Mouse (Mus musculus) limb, embryonic 15.5 days (tissue): Measurements from ENCODE around the gene 6430550D23Rik. TPM values are rescaled to one million over a fixed set of nuclear protein-coding genes. Genes with fewer than 3 reads are reported as not detected.

Experiments used
- ATAC-seq: fragments of 200-750 bp; cut with Nextera tagmentation; 2 replicates; pipeline ENCODE4 v1.8.0; 2017; ENCODE audit warnings: low read depth, moderate TSS enrichment; ENCODE audit not compliant: insufficient number of reproducible peaks, low FRiP score, low TSS enrichment
- H3K27ac ChIP-seq: fragments of 300-500 bp; sonication (generic); 2 replicates; pipeline ENCODE4 v1.5.1; 2015; ENCODE audit warnings: moderate library complexity, mild to moderate bottlenecking, inconsistent platforms
- H3K27me3 ChIP-seq: fragments of 300-500 bp; sonication (generic); 2 replicates; pipeline ENCODE4 v1.6.1; 2015; ENCODE audit warnings: inconsistent platforms
- H3K36me3 ChIP-seq: fragments of 300-500 bp; sonication (generic); 2 replicates; pipeline ENCODE4 v1.6.1; 2015; ENCODE audit warnings: inconsistent platforms
- H3K4me1 ChIP-seq: fragments of 300-500 bp; sonication (generic); 2 replicates; pipeline ENCODE4 v1.6.1; 2015; ENCODE audit warnings: inconsistent platforms
- H3K4me2 ChIP-seq: fragments of 300-500 bp; sonication (generic); 2 replicates; pipeline ENCODE4 v1.6.1; 2015; ENCODE audit warnings: mild to moderate bottlenecking, inconsistent platforms
- H3K4me3 ChIP-seq: fragments of 300-500 bp; sonication (generic); 2 replicates; pipeline ENCODE4 v1.5.1; 2015; ENCODE audit warnings: mild to moderate bottlenecking, inconsistent platforms
- H3K9ac ChIP-seq: fragments of 300-500 bp; sonication (generic); 2 replicates; pipeline ENCODE4 v1.6.1; 2015; ENCODE audit warnings: inconsistent platforms
- H3K9me3 ChIP-seq: fragments of 300-500 bp; sonication (generic); 2 replicates; pipeline ENCODE4 v1.6.1; 2016; ENCODE audit warnings: inconsistent platforms
- WGBS: fragments of 180-500 bp; shearing (Covaris S2); methylation state at CpG from one replicate; pipeline ENCODE4 v1.1.7; 2015; 5-methylcytosine and 5-hydroxymethylcytosine counted together
- polyA plus RNA-seq: library from polyadenylated mRNA; unstranded; fragments of >200 nt; fragmentation: Nextera tagmentation; extraction: Ambion mirVana; gene quantifications from 2 replicates; pipeline ENCODE4 v1.2.1, GENCODE M21; 2015

6430550D23Rik gene
- polyA plus RNA-seq, 1 experiment from 2014 or later: 1.8 TPM

DNA sequence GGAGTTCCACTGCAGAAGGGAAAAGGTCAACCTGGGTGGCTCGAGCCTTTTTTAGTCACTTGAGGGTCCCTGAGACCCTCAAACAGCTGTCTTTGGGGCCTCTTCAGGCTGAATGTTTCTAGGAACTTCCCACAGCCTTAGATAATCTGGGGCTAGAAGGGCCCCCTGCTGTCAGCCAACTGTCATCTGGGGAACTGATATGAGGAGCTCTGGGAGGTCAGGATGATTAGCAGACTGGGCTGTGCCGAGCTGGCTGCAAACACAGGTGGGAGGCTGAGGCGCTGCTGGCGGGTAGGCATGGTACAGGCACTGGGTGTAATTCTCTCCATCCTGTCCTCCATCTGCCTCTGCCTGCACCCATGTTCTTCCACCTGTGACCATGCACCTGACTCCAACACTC is 18.7 kb downstream of the 6430550D23Rik start:
- Histone ChIP-seq H3K27ac (no peak overlapping the region), H3K9ac (no peak overlapping the region), H3K4me1 (no peaks in the 10 kb centered on the region), H3K36me3 (peaks cover 100% of the 10 kb centered on the region), H3K27me3 (no peaks in the 10 kb centered on the region), H3K4me3 (no peak overlapping the region), H3K4me2 (no peak overlapping the region), H3K9me3 (no peaks in the 10 kb centered on the region)
- WGBS: 74% methylated on average over 4 of the region's 4 CpGs
- ATAC-seq: no peak

DNA sequence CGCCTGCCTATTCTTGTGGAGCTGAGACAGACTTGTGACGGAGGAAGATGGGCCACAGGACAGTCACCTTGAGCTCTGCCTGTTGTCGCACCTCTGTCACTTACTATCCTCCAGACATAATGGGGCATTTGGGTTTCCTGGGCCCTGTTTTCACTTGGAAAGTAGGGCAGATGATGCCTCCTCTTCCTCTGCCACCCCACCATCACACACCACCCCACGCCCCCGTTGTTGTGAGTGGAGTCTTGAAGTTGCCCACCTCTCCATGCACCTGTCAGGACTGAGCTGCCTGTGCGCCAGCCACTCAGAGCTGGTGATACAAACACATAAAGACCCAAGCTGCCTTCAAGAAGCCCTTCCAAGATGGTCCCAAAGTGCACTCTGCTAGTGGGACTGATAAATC is 20.6 kb downstream of the 6430550D23Rik start:
- Histone ChIP-seq H3K9ac (no peak overlapping the region), H3K36me3 (peaks cover 99% of the 10 kb centered on the region), H3K9me3 (no peaks in the 10 kb centered on the region), H3K4me3 (no peak overlapping the region), H3K4me2 (no peak overlapping the region), H3K27me3 (no peaks in the 10 kb centered on the region), H3K4me1 (no peaks in the 10 kb centered on the region), H3K27ac (no peak overlapping the region)
- no peak for ATAC-seq
- 98% methylated on average over 6 of the region's 6 CpGs for WGBS

GRCm38 (mm10) chr2:155985776-155986175 is 22.0 kb downstream of the 6430550D23Rik start:
- H3K4me3 ChIP-seq: no peak overlapping the region
- WGBS: 84% methylated on average over 7 of the region's 7 CpGs

GRCm38 (mm10) chr2:155979328-155979991 is 28.3 kb downstream of the 6430550D23Rik start:
- Histone ChIP-seq H3K4me3 (no peak overlapping the region), H3K4me1 (no peaks in the 10 kb centered on the region), H3K9ac (no peak overlapping the region), H3K27me3 (no peaks in the 10 kb centered on the region), H3K9me3 (no peaks in the 10 kb centered on the region), H3K27ac (no peak overlapping the region), H3K36me3 (peaks cover 90% of the 10 kb centered on the region), H3K4me2 (no peak overlapping the region)
- ATAC-seq: no peak
- WGBS: 87% methylated on average over 5 of the region's 5 CpGs

More at GRCm38 (mm10) chr2:155985776-155986175, 22.0 kb downstream of the 6430550D23Rik start:
- H3K4me1 ChIP-seq: no peaks in the 10 kb centered on the region
- H3K27ac ChIP-seq: no peak overlapping the region
- H3K36me3 ChIP-seq: peaks cover 99% of the 10 kb centered on the region
- no peak overlapping the region for H3K9ac ChIP-seq
- no peaks in the 10 kb centered on the region for H3K9me3 ChIP-seq
- no peaks in the 10 kb centered on the region for H3K27me3 ChIP-seq
- H3K4me2 ChIP-seq: no peak overlapping the region
- ATAC-seq: no peak

GRCm38 (mm10) chr2:155974087-155974731 is 33.6 kb downstream of the 6430550D23Rik start:
- Histone ChIP-seq H3K27ac (no peak overlapping the region), H3K36me3 (peaks cover 85% of the 10 kb centered on the region), H3K27me3 (no peaks in the 10 kb centered on the region), H3K4me1 (no peaks in the 10 kb centered on the region), H3K4me3 (no peak overlapping the region), H3K9me3 (no peaks in the 10 kb centered on the region), H3K4me2 (no peak overlapping the region), H3K9ac (no peak overlapping the region)
- 81% methylated on average over 14 of the region's 14 CpGs for WGBS
- no peak for ATAC-seq

DNA sequence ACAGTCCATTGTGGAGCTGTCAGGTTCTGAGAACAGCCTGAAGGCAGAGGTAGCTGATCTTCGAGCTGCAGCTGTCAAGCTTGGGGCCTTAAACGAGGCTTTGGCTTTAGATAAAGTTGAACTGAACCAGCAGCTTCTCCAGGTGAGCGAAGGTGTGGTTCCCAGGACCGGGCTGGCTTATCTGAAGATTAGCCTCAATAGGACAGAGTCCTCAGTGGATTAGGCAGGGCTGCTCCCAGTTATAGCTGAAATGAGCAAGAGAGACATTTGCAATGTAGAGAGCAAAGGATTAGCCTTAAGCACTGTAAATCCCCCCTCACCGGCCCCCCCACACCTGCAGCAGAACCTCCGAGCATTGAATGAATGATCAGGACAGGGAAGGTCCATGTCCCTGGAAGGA is 34.4 kb downstream of the 6430550D23Rik start:
- Histone ChIP-seq H3K36me3 (peaks cover 86% of the 10 kb centered on the region), H3K9me3 (no peaks in the 10 kb centered on the region), H3K9ac (no peak overlapping the region), H3K4me1 (no peaks in the 10 kb centered on the region), H3K27me3 (no peaks in the 10 kb centered on the region), H3K27ac (no peak overlapping the region), H3K4me2 (no peak overlapping the region), H3K4me3 (no peak overlapping the region)
- no peak for ATAC-seq
- 83% methylated on average over 6 of the region's 6 CpGs for WGBS

- H3K4me3 ChIP-seq: no peak overlapping the region
- no peak overlapping the region for H3K4me2 ChIP-seq
- no peak for ATAC-seq
- WGBS: 31% methylated on average over 1 of the region's 1 CpGs
- peaks cover 69% of the 10 kb centered on the region for H3K36me3 ChIP-seq
- peaks cover 2% of the 10 kb centered on the region for H3K4me1 ChIP-seq
- H3K27ac ChIP-seq: no peak overlapping the region
- H3K9me3 ChIP-seq: no peaks in the 10 kb centered on the region
- no peak overlapping the region for H3K9ac ChIP-seq
- H3K27me3 ChIP-seq: no peaks in the 10 kb centered on the region
Observed at GRCm38 (mm10) chr2:155962991-155963390, 44.8 kb downstream of the 6430550D23Rik start.

- no peak overlapping the region for H3K27ac ChIP-seq
- no peak for ATAC-seq
- H3K36me3 ChIP-seq: peaks cover 57% of the 10 kb centered on the region
- WGBS: 77% methylated on average over 10 of the region's 10 CpGs
- H3K27me3 ChIP-seq: no peaks in the 10 kb centered on the region
- H3K4me2 ChIP-seq: no peak overlapping the region
- H3K9me3 ChIP-seq: no peaks in the 10 kb centered on the region
- H3K4me3 ChIP-seq: no peak overlapping the region
- no peak overlapping the region for H3K9ac ChIP-seq
- H3K4me1 ChIP-seq: peaks cover 7% of the 10 kb centered on the region
Observed at GRCm38 (mm10) chr2:155961862-155962261, 45.9 kb downstream of the 6430550D23Rik start.

DNA sequence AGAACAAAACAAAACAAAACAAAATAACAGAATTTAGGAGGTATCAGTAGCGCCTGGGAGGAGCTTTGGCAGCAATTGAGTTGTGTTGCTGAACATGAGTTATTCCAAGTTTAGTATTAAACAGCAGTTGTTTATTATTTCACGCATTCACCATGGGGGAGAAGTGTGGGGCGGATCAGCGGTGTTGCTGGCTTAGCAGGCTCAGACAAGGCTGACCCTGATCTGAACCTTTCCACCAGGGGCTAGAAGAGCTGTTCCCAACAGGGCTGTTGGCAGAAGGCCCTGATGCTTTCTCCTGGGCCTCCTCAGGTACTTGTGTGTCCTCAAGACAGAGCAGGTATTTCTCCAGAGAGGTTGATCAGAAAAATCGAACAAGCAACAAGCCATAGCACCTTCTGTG is 47.8 kb downstream of the 6430550D23Rik start:
- H3K9me3 ChIP-seq: no peaks in the 10 kb centered on the region
- peaks cover 7% of the 10 kb centered on the region for H3K4me1 ChIP-seq
- ATAC-seq: no peak
- H3K9ac ChIP-seq: no peak overlapping the region
- H3K27me3 ChIP-seq: no peaks in the 10 kb centered on the region
- no peak overlapping the region for H3K4me3 ChIP-seq
- peaks cover 40% of the 10 kb centered on the region for H3K36me3 ChIP-seq
- 84% methylated on average over 5 of the region's 5 CpGs for WGBS
- no peak overlapping the region for H3K27ac ChIP-seq
- no peak overlapping the region for H3K4me2 ChIP-seq

DNA sequence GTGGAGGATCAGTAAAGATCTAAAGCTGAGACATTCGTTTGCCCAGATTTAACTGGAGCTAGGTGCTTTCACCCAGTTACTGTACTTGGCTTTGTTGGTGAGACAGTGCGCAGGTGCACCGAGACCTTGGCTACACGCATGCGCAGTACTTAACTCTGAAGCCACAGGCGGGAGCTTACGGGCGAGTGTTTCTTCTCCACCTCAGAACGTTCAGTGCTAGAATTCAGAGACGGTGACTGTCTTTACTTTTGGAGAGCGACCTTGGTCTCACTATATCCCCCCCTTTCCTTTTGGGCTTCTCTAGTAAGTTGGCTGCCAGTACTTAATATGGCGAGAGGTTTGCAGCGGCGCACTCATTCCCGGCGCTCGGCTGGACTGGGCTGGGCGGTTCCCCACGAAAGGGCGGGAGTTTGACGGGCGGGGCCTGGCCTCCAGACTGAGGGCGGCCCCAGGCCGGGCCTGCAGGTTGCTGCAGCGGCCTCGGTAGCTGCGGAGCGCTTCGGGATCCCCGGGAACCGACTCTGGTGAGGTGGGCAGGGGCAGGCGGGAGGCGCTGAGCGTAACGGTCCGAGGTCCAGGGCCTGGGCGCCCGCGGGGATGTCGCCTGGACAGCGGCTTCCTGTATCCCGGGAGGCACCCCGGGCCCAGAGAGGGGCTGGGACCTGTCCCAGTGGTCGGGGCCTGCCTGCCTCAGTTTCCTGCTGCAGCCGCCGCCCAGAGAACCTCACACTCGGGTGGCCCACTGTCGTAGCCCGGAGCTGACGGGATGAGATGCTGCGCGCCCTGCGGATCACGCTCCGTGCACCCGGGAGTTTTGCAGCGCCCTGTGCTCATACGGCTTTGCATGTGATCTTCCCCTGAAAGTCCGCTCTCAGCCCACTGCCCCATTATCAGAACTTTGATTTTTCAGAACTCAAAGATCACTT is 51.4 kb downstream of the 6430550D23Rik start, which contains the start of gene Cep250:
TSS of gene Cep250 (plus strand) at position 325 of the 926 bp plus-strand sequence.
- peak within 1 kb of the TSS; percentile 99 for H3K9ac ChIP-seq
- H3K4me2 ChIP-seq: peak within 1 kb of the TSS; percentile 56
- peaks cover 9% of the 10 kb centered on the region; the same call in 1 of the 2 replicates for H3K36me3 ChIP-seq
- WGBS: under 1% methylated on average over 57 of the region's 59 CpGs
- peak within 1 kb of the TSS; percentile 92 for H3K27ac ChIP-seq
- H3K4me1 ChIP-seq: peaks cover 7% of the 10 kb centered on the region
- H3K27me3 ChIP-seq: no peaks in the 10 kb centered on the region
- H3K4me3 ChIP-seq: peak within 1 kb of the TSS; percentile 95
- peak; percentile 98 for ATAC-seq
- H3K9me3 ChIP-seq: no peaks in the 10 kb centered on the region

DNA sequence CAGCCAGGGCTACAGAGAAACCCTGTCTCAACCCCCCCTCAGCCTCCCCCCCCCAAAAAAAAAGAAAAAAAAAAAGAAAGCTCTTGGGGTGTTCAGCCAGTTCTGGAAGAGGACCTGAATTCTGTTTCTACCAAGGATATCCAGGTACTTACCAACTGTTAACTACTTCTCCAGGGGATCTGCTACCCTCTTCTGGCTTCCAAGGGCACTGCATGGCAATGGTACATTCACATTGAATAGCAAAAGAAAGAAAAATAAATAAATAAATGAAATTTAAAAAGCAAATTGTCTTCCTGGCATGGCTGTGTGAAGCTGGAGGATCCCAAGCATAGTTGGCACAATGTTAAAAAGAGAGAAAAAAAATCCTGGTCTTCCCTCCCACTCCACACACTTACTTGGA is 55.8 kb downstream of the 6430550D23Rik start:
- ATAC-seq: no peak
- Histone ChIP-seq H3K4me2 (no peak overlapping the region), H3K4me3 (no peak overlapping the region), H3K27ac (no peak overlapping the region), H3K4me1 (peaks cover 11% of the 10 kb centered on the region), H3K27me3 (no peaks in the 10 kb centered on the region), H3K9me3 (no peaks in the 10 kb centered on the region), H3K36me3 (no peaks in the 10 kb centered on the region), H3K9ac (no peak overlapping the region)

DNA sequence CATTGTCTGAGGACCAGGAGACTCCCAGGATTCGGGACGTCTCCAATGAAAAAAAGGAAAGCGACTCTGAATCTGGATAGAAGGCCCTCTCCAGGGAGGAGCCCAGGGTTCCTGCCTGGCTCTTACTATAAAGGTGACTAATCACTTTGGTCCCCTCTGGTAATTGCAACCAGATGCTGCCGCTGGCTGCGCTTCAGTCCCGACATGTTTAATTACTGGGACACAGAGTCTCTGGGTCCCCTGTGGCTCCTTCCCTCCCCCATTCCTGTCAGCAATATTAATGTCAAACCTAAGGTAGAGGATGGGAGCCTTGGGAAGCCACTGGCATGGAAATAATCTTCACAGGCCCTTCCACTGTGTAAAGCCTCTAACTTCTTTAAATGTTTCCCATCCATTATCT is 58.4 kb downstream of the 6430550D23Rik start:
- no peak overlapping the region for H3K4me3 ChIP-seq
- H3K9ac ChIP-seq: no peak overlapping the region
- H3K36me3 ChIP-seq: no peaks in the 10 kb centered on the region
- no peak for ATAC-seq
- H3K27ac ChIP-seq: no peak overlapping the region
- 5% methylated on average over 6 of the region's 6 CpGs for WGBS
- H3K4me1 ChIP-seq: peaks cover 24% of the 10 kb centered on the region
- no peak overlapping the region for H3K4me2 ChIP-seq
- H3K27me3 ChIP-seq: no peaks in the 10 kb centered on the region
- no peaks in the 10 kb centered on the region for H3K9me3 ChIP-seq
